Mouse (Mus musculus): Measurements from ENCODE around the gene Tctex1d1. TPM values are rescaled to one million over a fixed set of nuclear protein-coding genes. Genes with fewer than 3 reads are reported as not detected.
A peak's percentile ranks its signal among the peaks of the same experiment; 100 is the strongest.

The Tctex1d1 gene
- total and polyA plus RNA-seq, 3 experiments, result not detected

DNA sequence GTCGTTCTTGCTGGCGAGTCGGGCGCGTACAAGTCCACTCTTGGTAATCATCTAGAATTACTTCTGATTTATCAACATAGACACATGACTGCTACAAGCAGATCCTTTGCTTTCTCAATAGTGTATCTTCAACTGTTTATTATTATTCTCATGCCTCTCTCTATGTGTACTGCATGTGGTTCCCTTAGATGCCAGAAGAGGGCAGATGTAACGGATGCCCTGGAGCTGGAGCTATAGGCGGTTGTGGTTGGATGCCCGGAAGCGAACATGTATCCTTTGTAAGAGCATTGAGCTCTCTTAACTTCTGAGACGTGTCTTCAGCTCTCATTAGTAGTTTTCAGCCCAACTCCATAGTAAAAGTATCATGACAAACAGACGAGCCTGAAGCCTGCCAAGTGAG is 64.6 kb downstream of the Tctex1d1 start:
- Histone ChIP-seq H3K9me3 (replicated peaks; ENCODE audit: insufficient read depth, low read length) (no peaks in the 10 kb centered on the region), H3K27me3 (ENCODE audit: control insufficient read depth in 1 of 2, insufficient read depth in 2 of 2, low read length in 2 of 2) (no peaks in the 10 kb centered on the region), H3K27ac (ENCODE audit: control insufficient read depth, low read depth, low read length) (no peak overlapping the region), H3K79me2 (ENCODE audit: control insufficient read depth, insufficient read depth, low read length, poor library complexity) (no peaks in the 10 kb centered on the region), H3K36me3 (ENCODE audit: control insufficient read depth in 1 of 2, insufficient read depth in 2 of 2, low read length in 2 of 2) (no peaks in the 10 kb centered on the region), H3K4me3 (ENCODE audit: control insufficient read depth in 1 of 2, insufficient read depth in 1 of 2, low read depth in 2 of 2, low read length in 2 of 2) (no peak overlapping the region), H3K4me1 (ENCODE audit: control insufficient read depth in 1 of 2, insufficient read depth in 2 of 2, low read length in 2 of 2) (no peaks in the 10 kb centered on the region), H3K9ac (ENCODE audit: control insufficient read depth, low read depth, low read length, poor library complexity, severe bottlenecking) (no peak overlapping the region)
- TF ChIP-seq ZNF384 (IDR thresholded peaks at IDR 0.05; ENCODE audit: low read depth, low read length) (no peak), CTCF (IDR thresholded peaks at IDR 0.05 in 2 of 3, conservative IDR thresholded peaks at IDR 0.05 in 1 of 3; ENCODE audit: control insufficient read depth in 1 of 3, insufficient read depth in 1 of 3, low read depth in 2 of 3, low read length in 3 of 3, poor library complexity in 1 of 3, severe bottlenecking in 1 of 3) (peak in 2 of 3 experiments; percentile 11 to 23; a peak in 1 of 6 replicates), CHD2 (IDR thresholded peaks at IDR 0.05; ENCODE audit: low read length) (no peak), SMC3 (IDR thresholded peaks at IDR 0.05; ENCODE audit: low read depth, low read length) (peak; percentile 30; the same call in 1 of the 2 replicates)
- DNase-seq (ENCODE audit: low read depth, low spot score), result peak; percentile 10

GRCm38 (mm10) chr4:103048046-103048445 is 69.6 kb downstream of the Tctex1d1 start:
- Histone ChIP-seq H3K79me2 (ENCODE audit: control insufficient read depth, insufficient read depth, low read length, poor library complexity) (no peaks in the 10 kb centered on the region), H3K4me3 (ENCODE audit: control insufficient read depth in 1 of 2, insufficient read depth in 1 of 2, low read depth in 2 of 2, low read length in 2 of 2) (no peak overlapping the region), H3K9ac (ENCODE audit: control insufficient read depth, low read depth, low read length, poor library complexity, severe bottlenecking) (no peak overlapping the region), H3K9me3 (replicated peaks; ENCODE audit: insufficient read depth, low read length) (no peaks in the 10 kb centered on the region), H3K4me1 (ENCODE audit: control insufficient read depth in 1 of 2, insufficient read depth in 2 of 2, low read length in 2 of 2) (no peaks in the 10 kb centered on the region), H3K27ac (ENCODE audit: control insufficient read depth, low read depth, low read length) (no peak overlapping the region), H3K27me3 (ENCODE audit: control insufficient read depth in 1 of 2, insufficient read depth in 2 of 2, low read length in 2 of 2) (no peaks in the 10 kb centered on the region), H3K36me3 (ENCODE audit: control insufficient read depth in 1 of 2, insufficient read depth in 2 of 2, low read length in 2 of 2) (no peaks in the 10 kb centered on the region)
- TF ChIP-seq ZKSCAN1 (IDR thresholded peaks at IDR 0.05; ENCODE audit: low read depth, low read length), result no peak
- TF ChIP-seq GATA1 (IDR thresholded peaks at IDR 0.05; ENCODE audit: low read depth, low read length), result no peak
- TF ChIP-seq BHLHE40 (IDR thresholded peaks at IDR 0.05; ENCODE audit: borderline replicate concordance, low read depth, low read length), result no peak
- no peak for TF ChIP-seq ZMIZ1 (IDR thresholded peaks at IDR 0.05; ENCODE audit: low read depth, low read length)
- no peak for TF ChIP-seq CHD2 (IDR thresholded peaks at IDR 0.05; ENCODE audit: low read length)
- TF ChIP-seq TAL1 (IDR thresholded peaks at IDR 0.05; ENCODE audit: low read length), result no peak
- TF ChIP-seq GABPA (IDR thresholded peaks at IDR 0.05; ENCODE audit: low read depth, low read length), result no peak
- no peak for TF ChIP-seq MEF2A (IDR thresholded peaks at IDR 0.05; ENCODE audit: extremely low read depth, insufficient replicate concordance, low read depth, low read length, poor library complexity, severe bottlenecking)
- no peak for TF ChIP-seq MYC (IDR thresholded peaks at IDR 0.05; ENCODE audit: low read depth, low read length)
- TF ChIP-seq ZNF384 (IDR thresholded peaks at IDR 0.05; ENCODE audit: low read depth, low read length), result no peak
- DNase-seq (ENCODE audit: low read depth, low spot score), result no peak

Other genes with a start within 250 kb of the Tctex1d1 start
- 0.92 and 1.0 TPM in 2 replicates for gene Sgip1, start 237.3 kb upstream of the Tctex1d1 start, total RNA-seq (2012; rRNA removed)
- 1 to 10 TPM in 1 of 2 experiments, not detected in 1; 5.6 TPM for gene Sgip1, start 237.3 kb upstream of the Tctex1d1 start, polyA plus RNA-seq (2012; ENCODE audit: insufficient read depth in 1 of 2, insufficient read length in 2 of 2, low read depth in 1 of 2, low replicate concordance in 2 of 2, missing spikeins in 1 of 2)
- gene Insl5, start 48.2 kb downstream of the Tctex1d1 start, total RNA-seq (2012; rRNA removed), result not detected in 2 replicates
- not detected for gene Insl5, start 48.2 kb downstream of the Tctex1d1 start, polyA plus RNA-seq (2012; ENCODE audit: insufficient read depth in 1 of 2, insufficient read length in 2 of 2, low read depth in 1 of 2, low replicate concordance in 2 of 2, missing spikeins in 1 of 2)
- gene Mier1, start 135.8 kb downstream of the Tctex1d1 start, total RNA-seq (2012; rRNA removed), result 18.7 and 27.0 TPM in 2 replicates
- 10 to 100 TPM; 22.3 to 41.1 TPM for gene Mier1, start 135.8 kb downstream of the Tctex1d1 start, polyA plus RNA-seq (2012; ENCODE audit: insufficient read depth in 1 of 2, insufficient read length in 2 of 2, low read depth in 1 of 2, low replicate concordance in 2 of 2, missing spikeins in 1 of 2)
- 0.77 and 1.1 TPM in 2 replicates for gene Wdr78, start 135.9 kb downstream of the Tctex1d1 start, total RNA-seq (2012; rRNA removed)
- 1 to 10 TPM in 1 of 2 experiments, not detected in 1; 1.2 TPM for gene Wdr78, start 135.9 kb downstream of the Tctex1d1 start, polyA plus RNA-seq (2012; ENCODE audit: insufficient read depth in 1 of 2, insufficient read length in 2 of 2, low read depth in 1 of 2, low replicate concordance in 2 of 2, missing spikeins in 1 of 2)
- 5.0 TPM in 2 replicates for gene Slc35d1, start 236.6 kb downstream of the Tctex1d1 start, total RNA-seq (2012; rRNA removed)
- 10 to 100 TPM in 1 of 2 experiments, 1 to 10 TPM in 1; 10.0 to 33.7 TPM for gene Slc35d1, start 236.6 kb downstream of the Tctex1d1 start, polyA plus RNA-seq (2012; ENCODE audit: insufficient read depth in 1 of 2, insufficient read length in 2 of 2, low read depth in 1 of 2, low replicate concordance in 2 of 2, missing spikeins in 1 of 2)